Comparison of ENCODE assay signal across 8 mouse cellular contexts in the genomic region with DNA sequence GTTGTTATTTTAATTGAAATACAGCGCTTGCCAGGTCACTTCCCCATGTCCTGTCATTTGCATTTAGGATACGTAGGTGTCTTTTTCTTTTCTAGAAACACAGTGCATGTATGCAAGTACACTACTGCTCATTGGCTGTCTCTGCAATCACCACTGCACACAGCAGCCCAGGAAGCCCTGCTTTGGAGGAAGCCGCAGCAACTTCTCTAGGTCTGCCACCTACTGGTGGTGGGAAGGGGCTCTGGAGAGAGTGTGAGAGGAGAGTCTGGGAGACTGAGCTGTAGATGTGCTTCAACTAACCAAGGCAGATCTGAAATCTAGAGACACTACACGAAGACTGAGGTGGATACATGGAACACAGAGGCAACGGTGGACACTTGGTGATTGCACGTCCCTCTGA.
DNase-seq lines count a peak whose midpoint lies in the region; ATAC-seq and TF ChIP-seq lines count a peak whose summit lies in the region.
"Not testable (repeated sequence)": the region's sequence is repeated elsewhere in the genome, so short reads cannot be mapped to it uniquely, and the experiment has no call there.

No protein-coding gene starts in this region.

- not testable (repeated sequence) for H3K36me3 ChIP-seq in embryonic facial prominence, embryonic 14.5 days (ENCODE audit: control insufficient read depth, insufficient read depth, low read length); forebrain, postnatal 0 days (ENCODE audit: insufficient read depth); heart, embryonic 16.5 days (ENCODE audit: control insufficient read depth, insufficient read depth); hindbrain, postnatal 0 days (ENCODE audit: insufficient read depth, low read length); kidney, embryonic 16.5 days (ENCODE audit: insufficient read depth, low read length)

- H3K27me3 ChIP-seq in embryonic facial prominence, embryonic 14.5 days (replicated peaks; ENCODE audit: control insufficient read depth, insufficient read depth, low read length); forebrain, postnatal 0 days (ENCODE audit: insufficient read depth, low read length); heart, embryonic 16.5 days (ENCODE audit: control insufficient read depth, insufficient read depth, low read length); hindbrain, postnatal 0 days (ENCODE audit: insufficient read depth, low read length); kidney, embryonic 16.5 days (ENCODE audit: insufficient read depth, low read length): not testable (repeated sequence)

- H3K4me1 ChIP-seq in embryonic facial prominence, embryonic 14.5 days (ENCODE audit: control insufficient read depth, insufficient read depth, low read length); forebrain, postnatal 0 days (ENCODE audit: insufficient read depth); heart, embryonic 16.5 days (ENCODE audit: control insufficient read depth, insufficient read depth, low read length); hindbrain, postnatal 0 days (ENCODE audit: insufficient read depth, low read length); kidney, embryonic 16.5 days (ENCODE audit: insufficient read depth, low read length): not testable (repeated sequence)

- H3K27ac ChIP-seq in embryonic facial prominence, embryonic 14.5 days (replicated peaks; ENCODE audit: low read depth, low read length); forebrain, postnatal 0 days (ENCODE audit: low read depth, low read length); heart, embryonic 16.5 days (ENCODE audit: low read length); hindbrain, postnatal 0 days; kidney, embryonic 16.5 days (ENCODE audit: low read length): not testable (repeated sequence)

- not testable (repeated sequence) for H3K9me3 ChIP-seq in embryonic facial prominence, embryonic 14.5 days (ENCODE audit: control insufficient read depth, low read length); forebrain, postnatal 0 days (ENCODE audit: low read length); heart, embryonic 16.5 days (replicated peaks; ENCODE audit: control insufficient read depth, low read length); hindbrain, postnatal 0 days (ENCODE audit: low read length); kidney, embryonic 16.5 days (ENCODE audit: low read length)

- not testable (repeated sequence) for DNase-seq in embryonic facial prominence, embryonic 14.5 days (ENCODE audit: low spot score); forebrain, postnatal 0 days; hindbrain, postnatal 0 days (ENCODE audit: low spot score)

- H3K9ac ChIP-seq in embryonic facial prominence, embryonic 14.5 days (ENCODE audit: low read depth, low read length); forebrain, postnatal 0 days; heart, embryonic 16.5 days (ENCODE audit: low read length); hindbrain, postnatal 0 days (replicated peaks; ENCODE audit: low read length); kidney, embryonic 16.5 days (replicated peaks; ENCODE audit: low read length): not testable (repeated sequence)

- H3K4me2 ChIP-seq in embryonic facial prominence, embryonic 14.5 days (ENCODE audit: low read depth, low read length); forebrain, postnatal 0 days (ENCODE audit: low read depth); heart, embryonic 16.5 days (ENCODE audit: low read depth, low read length); hindbrain, postnatal 0 days (ENCODE audit: low read depth, low read length); kidney, embryonic 16.5 days (replicated peaks; ENCODE audit: low read depth, low read length): not testable (repeated sequence)

- no CpG with 5 or more reads among the region's 6 CpGs for WGBS in embryonic facial prominence, embryonic 14.5 days
- WGBS in forebrain, postnatal 0 days: no CpG with 5 or more reads among the region's 6 CpGs
- WGBS in heart, embryonic 16.5 days: no CpG with 5 or more reads among the region's 6 CpGs
- no CpG with 5 or more reads among the region's 6 CpGs for WGBS in hindbrain, postnatal 0 days
- no CpG with 5 or more reads among the region's 6 CpGs for WGBS in kidney, embryonic 16.5 days

- not testable (repeated sequence) for H3K4me3 ChIP-seq in embryonic facial prominence, embryonic 14.5 days (ENCODE audit: low read depth, low read length); forebrain, postnatal 0 days (ENCODE audit: low read depth, low read length); heart, embryonic 16.5 days (ENCODE audit: low read length); hindbrain, postnatal 0 days (ENCODE audit: low read length); kidney, embryonic 16.5 days (ENCODE audit: low read length)

- peak; percentile 39 for ATAC-seq in CD4-positive, CD25-positive, alpha-beta regulatory T cell, adult 4 months
- ATAC-seq in embryonic facial prominence, embryonic 14.5 days (ENCODE audit: low read depth): peak; percentile 77; the same call in 1 of the 2 replicates
- peak; percentile 46 for ATAC-seq in forebrain, postnatal 0 days
- peak; percentile 69 for ATAC-seq in heart, embryonic 16.5 days (replicated peaks; ENCODE audit: extremely low read depth, insufficient read depth, low FRiP score)
- 0 out of 2 replicates have a peak, but pooled peaks have one; percentile 36 for ATAC-seq in hindbrain, postnatal 0 days
- ATAC-seq in kidney, embryonic 16.5 days (ENCODE audit: low FRiP score, low TSS enrichment): peak; percentile 69
- ATAC-seq in megakaryocyte progenitor cell, adult 5-6 weeks (replicated peaks; ENCODE audit: poor library complexity): peak; percentile 72
- peak; percentile 30; the same call in 1 of the 2 replicates for ATAC-seq in neutrophil, adult 5-6 weeks (ENCODE audit: extremely low read depth, insufficient number of reproducible peaks, low FRiP score, poor library complexity, severe bottlenecking)

- not testable (repeated sequence) for TF ChIP-seq CTCF in forebrain, postnatal 0 days (IDR thresholded peaks at IDR 0.05; ENCODE audit: low read depth); hindbrain, postnatal 0 days (IDR thresholded peaks at IDR 0.05; ENCODE audit: low read depth)
